Mouse (Mus musculus): ENCODE measurements around the gene Dmbx1. TPM values are rescaled to one million over a fixed set of nuclear protein-coding genes. Genes with fewer than 3 reads are reported as not detected.

The Dmbx1 gene
- not detected in 2 replicates for polyA plus RNA-seq (2011; ENCODE audit: insufficient read depth, insufficient read length, low replicate concordance, missing spikeins)

DNA sequence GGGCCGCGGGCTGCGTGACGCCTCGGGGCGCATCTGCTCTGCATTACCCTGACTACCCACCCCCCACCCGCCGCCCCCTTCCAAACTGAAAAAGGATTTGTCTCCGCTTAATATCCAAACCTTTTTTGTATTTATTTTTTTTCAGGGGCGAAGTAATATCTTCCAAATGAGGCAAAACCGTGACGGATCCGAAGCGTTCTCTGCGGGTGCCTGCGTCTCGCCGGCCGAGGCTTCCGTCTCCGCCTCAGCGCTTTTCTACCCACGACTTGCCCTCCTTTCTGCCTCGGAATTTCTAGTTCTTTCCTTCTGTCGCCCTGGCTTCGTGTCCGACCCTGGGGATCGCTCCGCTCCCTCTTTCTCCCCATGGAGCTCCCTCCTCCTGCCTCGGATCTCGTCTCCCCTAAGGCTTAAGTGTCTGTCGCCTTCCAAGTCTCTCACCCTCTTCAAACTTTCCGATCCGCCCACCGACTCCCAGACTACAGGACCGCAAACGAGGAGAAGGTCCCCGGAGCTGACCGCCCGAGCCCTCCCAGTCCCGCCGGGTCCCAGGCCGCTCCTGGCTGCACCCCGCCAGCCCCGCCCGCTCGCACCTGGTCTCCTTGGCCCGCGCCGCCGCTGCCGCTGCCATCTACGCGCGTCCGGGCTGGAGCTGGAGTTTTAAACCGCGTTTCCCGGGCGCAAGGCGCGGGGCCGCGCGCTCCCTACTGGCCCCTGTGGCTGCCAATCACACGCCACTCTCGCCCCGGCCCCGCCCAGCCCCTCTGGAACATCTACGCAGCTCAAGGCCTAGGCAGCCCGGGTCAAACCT, at the start of gene Dmbx1:
Gene Dmbx1 (minus strand): TSS at position 632 of the 808 bp plus-strand sequence.
- H3K4me3 ChIP-seq (replicated peaks; ENCODE audit: control insufficient read depth, low read depth, low read length), result no peak within 1 kb of the TSS
- no peak for TF ChIP-seq POLR2A (IDR thresholded peaks at IDR 0.05; ENCODE audit: borderline replicate concordance, control insufficient read depth, low read depth, low read length)
- TF ChIP-seq CTCF (IDR thresholded peaks at IDR 0.05; ENCODE audit: control insufficient read depth, insufficient read depth, low read length), result no peak
- whole genome bisulfite sequencing, result 1% methylated on average over 71 of the region's 71 CpGs

DNA sequence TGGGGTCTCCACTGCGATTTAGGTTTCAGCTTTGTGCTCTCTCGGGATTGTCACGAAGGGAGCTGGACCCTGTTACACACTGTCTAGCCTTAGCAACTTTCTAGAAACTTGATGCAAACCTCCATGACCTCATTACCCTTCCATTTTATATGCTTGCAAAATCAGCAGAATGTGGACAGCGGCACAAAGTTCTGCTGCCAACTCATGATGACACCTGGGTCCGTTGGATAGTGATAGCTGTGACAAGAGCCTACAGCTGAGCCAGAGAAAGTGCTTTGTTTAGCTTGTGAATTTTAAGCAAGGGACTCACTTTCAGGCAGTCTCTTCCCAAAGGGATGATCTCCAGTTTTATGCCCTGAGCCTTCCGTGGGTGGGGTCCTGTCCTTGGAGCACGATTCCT, 49.7 kb upstream of the Dmbx1 start:
- TF ChIP-seq CTCF (IDR thresholded peaks at IDR 0.05; ENCODE audit: control insufficient read depth, insufficient read depth, low read length), result no peak
- no peak for TF ChIP-seq POLR2A (IDR thresholded peaks at IDR 0.05; ENCODE audit: borderline replicate concordance, control insufficient read depth, low read depth, low read length)
- 73% methylated on average over 7 of the region's 7 CpGs for WGBS
- H3K4me3 ChIP-seq (replicated peaks; ENCODE audit: control insufficient read depth, low read depth, low read length), result no peak overlapping the region

More for the DNA sequence above, at the start of gene Dmbx1:
- Histone ChIP-seq H3K27ac (ENCODE audit: control insufficient read depth, insufficient read depth, low read depth, low read length, poor library complexity) (no peak within 1 kb of the TSS), H3K4me1 (ENCODE audit: control insufficient read depth, insufficient read depth, low read length) (no peaks in the 10 kb centered on the region)

DNA sequence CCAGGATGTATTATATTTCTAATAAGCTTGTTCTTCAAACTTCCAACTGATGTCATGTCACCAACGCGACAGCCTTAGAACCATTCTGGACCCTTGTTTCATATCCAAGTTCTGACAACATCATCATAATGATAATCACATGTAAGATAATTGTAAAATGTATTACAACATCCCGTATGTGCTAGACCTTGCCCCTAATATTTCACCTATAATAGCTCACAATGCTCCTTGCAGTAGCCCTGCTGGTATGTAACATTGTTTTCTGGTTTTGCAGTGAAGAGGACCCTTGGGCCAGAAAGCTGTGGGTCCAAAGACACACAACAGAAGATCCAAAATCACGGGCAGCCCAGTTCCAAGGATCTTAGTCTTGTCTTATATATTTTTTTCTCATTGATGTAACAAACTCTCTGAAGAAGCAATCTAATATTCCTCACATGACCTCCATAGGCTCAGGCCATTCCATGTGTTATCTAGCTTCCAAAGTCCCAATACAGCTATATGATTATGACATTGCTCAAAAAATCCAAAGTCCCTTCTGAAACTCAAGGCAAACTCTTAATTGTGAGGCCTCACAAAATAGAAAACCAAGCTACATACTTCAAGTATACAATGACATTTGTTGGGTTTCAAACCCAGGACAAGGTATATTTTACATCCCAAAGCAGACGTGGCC, 48.3 kb upstream of the Dmbx1 start:
- WGBS, result 77% methylated on average over 5 of the region's 5 CpGs
- Histone ChIP-seq H3K4me1 (ENCODE audit: control insufficient read depth, insufficient read depth, low read length) (peaks cover 1% of the 10 kb centered on the region; the same call in 1 of the 2 replicates), H3K27ac (ENCODE audit: control insufficient read depth, insufficient read depth, low read depth, low read length, poor library complexity) (no peak overlapping the region), H3K4me3 (replicated peaks; ENCODE audit: control insufficient read depth, low read depth, low read length) (no peak overlapping the region)
- TF ChIP-seq CTCF (IDR thresholded peaks at IDR 0.05; ENCODE audit: control insufficient read depth, insufficient read depth, low read length) (no peak), POLR2A (IDR thresholded peaks at IDR 0.05; ENCODE audit: borderline replicate concordance, control insufficient read depth, low read depth, low read length) (no peak)

More for the DNA sequence above, 49.7 kb upstream of the Dmbx1 start:
- Histone ChIP-seq H3K4me1 (ENCODE audit: control insufficient read depth, insufficient read depth, low read length) (peaks cover 1% of the 10 kb centered on the region; the same call in 1 of the 2 replicates), H3K27ac (ENCODE audit: control insufficient read depth, insufficient read depth, low read depth, low read length, poor library complexity) (no peak overlapping the region)

DNA sequence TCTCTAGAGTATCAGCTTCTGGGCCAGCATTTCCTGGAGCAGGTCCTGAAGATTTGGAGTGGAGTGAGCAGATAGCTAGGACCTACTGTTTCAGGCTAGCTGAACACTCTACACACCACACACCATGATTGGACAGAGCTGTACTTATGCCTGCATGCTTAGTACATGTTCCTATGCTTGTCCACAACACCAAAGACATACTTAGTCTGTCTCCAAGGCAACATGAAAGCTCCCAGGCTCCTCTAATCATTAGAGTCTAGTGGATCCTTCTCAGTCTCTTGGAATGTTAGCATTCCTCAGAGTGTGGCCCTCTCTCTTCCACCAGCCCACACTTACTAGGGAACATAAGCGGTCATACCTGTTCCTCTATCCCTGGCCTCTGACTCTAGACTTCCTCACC, 47.7 kb upstream of the Dmbx1 start:
- TF ChIP-seq CTCF (IDR thresholded peaks at IDR 0.05; ENCODE audit: control insufficient read depth, insufficient read depth, low read length), result no peak
- TF ChIP-seq POLR2A (IDR thresholded peaks at IDR 0.05; ENCODE audit: borderline replicate concordance, control insufficient read depth, low read depth, low read length), result no peak
- no peak overlapping the region for H3K27ac ChIP-seq (ENCODE audit: control insufficient read depth, insufficient read depth, low read depth, low read length, poor library complexity)
- WGBS, result 77% methylated on average over 1 of the region's 1 CpGs
- H3K4me1 ChIP-seq (ENCODE audit: control insufficient read depth, insufficient read depth, low read length), result peaks cover 1% of the 10 kb centered on the region; the same call in 1 of the 2 replicates
- no peak overlapping the region for H3K4me3 ChIP-seq (replicated peaks; ENCODE audit: control insufficient read depth, low read depth, low read length)

DNA sequence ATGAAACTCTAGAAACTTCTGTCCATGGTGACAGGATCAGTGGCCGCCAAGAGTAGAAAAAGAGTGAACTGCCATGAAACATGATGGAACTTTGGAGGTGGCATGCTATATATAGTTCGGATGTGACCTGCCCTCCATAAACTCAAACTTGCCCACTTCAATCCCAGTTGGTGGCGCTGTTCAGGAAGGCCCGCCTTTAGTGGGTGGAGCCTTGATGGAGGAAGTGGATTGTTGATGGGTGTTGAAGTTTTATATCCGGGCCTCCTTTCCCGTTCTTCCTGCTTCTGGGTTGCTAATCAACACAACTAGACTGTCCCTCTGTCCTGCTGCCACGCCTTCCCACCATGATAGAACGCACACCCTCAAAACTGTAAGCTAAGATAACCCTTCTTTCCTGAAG, 45.2 kb upstream of the Dmbx1 start:
- WGBS, result 42% methylated on average over 8 of the region's 8 CpGs

DNA sequence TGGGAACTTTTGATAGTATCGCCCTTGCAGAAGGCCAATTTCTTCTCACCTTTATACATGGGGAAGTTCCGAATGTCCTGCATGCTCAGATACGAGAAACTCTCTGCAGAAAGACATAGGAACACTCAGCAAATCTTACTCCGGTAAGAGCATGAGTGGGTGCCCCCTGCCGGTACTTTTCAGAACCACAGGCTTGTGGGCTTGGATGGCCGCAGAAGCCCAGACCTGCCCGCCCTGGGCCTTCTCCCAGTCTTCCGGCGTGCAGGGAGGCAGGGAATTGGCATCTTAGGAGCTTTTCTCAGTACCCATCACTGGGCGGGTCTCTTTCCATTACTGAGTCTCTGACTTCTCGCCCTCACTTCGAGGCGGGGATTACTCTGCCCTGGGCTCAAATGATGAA, 44.4 kb upstream of the Dmbx1 start:
- peak; percentile 53 for TF ChIP-seq CTCF (IDR thresholded peaks at IDR 0.05; ENCODE audit: control insufficient read depth, insufficient read depth, low read length)
- no peak for TF ChIP-seq POLR2A (IDR thresholded peaks at IDR 0.05; ENCODE audit: borderline replicate concordance, control insufficient read depth, low read depth, low read length)
- Histone ChIP-seq H3K4me3 (replicated peaks; ENCODE audit: control insufficient read depth, low read depth, low read length) (no peak overlapping the region), H3K27ac (ENCODE audit: control insufficient read depth, insufficient read depth, low read depth, low read length, poor library complexity) (no peak overlapping the region), H3K4me1 (ENCODE audit: control insufficient read depth, insufficient read depth, low read length) (peaks cover 1% of the 10 kb centered on the region; the same call in 1 of the 2 replicates)
- 10% methylated on average over 13 of the region's 13 CpGs for WGBS

More for the DNA sequence above, 45.2 kb upstream of the Dmbx1 start:
- Histone ChIP-seq H3K27ac (ENCODE audit: control insufficient read depth, insufficient read depth, low read depth, low read length, poor library complexity) (no peak overlapping the region), H3K4me1 (ENCODE audit: control insufficient read depth, insufficient read depth, low read length) (peaks cover 1% of the 10 kb centered on the region; the same call in 1 of the 2 replicates), H3K4me3 (replicated peaks; ENCODE audit: control insufficient read depth, low read depth, low read length) (no peak overlapping the region)
- TF ChIP-seq CTCF (IDR thresholded peaks at IDR 0.05; ENCODE audit: control insufficient read depth, insufficient read depth, low read length), result peak; percentile 9; the same call in 1 of the 2 replicates
- TF ChIP-seq POLR2A (IDR thresholded peaks at IDR 0.05; ENCODE audit: borderline replicate concordance, control insufficient read depth, low read depth, low read length), result no peak

DNA sequence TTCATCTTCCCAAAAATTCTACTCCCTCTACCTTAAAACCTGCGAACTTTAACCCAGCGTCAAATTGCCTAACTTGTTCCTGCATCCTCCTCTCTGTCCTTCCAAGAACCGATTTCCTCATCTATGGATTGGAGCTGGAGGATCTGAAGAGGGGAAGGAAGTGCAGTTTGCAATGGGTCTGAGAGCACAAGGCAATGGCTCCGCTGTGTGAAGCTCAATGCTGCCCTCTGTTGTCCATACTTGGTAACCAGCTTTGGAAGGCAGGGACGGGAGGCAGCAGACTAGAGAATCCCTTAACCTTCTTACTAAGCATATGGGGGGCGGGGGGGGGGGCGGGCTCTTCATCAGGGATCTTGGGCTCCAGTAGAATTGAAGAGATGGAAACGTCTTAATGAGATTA, 41.0 kb upstream of the Dmbx1 start:
- TF ChIP-seq CTCF (IDR thresholded peaks at IDR 0.05; ENCODE audit: control insufficient read depth, insufficient read depth, low read length), result peak; percentile 85
- TF ChIP-seq POLR2A (IDR thresholded peaks at IDR 0.05; ENCODE audit: borderline replicate concordance, control insufficient read depth, low read depth, low read length), result no peak
- Histone ChIP-seq H3K4me3 (replicated peaks; ENCODE audit: control insufficient read depth, low read depth, low read length) (no peak overlapping the region), H3K4me1 (ENCODE audit: control insufficient read depth, insufficient read depth, low read length) (peaks cover 1% of the 10 kb centered on the region; the same call in 1 of the 2 replicates), H3K27ac (ENCODE audit: control insufficient read depth, insufficient read depth, low read depth, low read length, poor library complexity) (no peak overlapping the region)
- WGBS, result 0% methylated on average over 8 of the region's 8 CpGs

DNA sequence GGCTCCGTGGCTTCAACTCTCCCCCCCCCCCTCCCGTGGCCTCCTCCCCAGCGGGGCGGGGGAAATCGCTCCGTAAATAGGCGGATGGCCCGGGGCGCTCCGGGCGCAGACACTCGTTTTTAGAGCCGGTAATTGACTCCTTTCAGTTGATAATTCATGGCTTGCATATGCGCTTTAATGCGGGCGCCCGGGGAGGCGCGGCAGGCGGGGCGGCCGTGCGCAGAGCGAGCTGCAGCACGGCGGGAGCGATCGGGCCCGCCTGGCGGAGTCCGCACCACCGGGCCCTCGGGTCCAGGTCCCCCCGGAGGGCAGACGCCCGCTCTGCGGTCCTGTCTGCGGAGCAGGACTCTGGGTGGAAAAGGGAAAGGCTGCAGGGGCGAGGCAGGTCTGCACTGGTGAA, 39.7 kb upstream of the Dmbx1 start:
- no peak overlapping the region for H3K4me3 ChIP-seq (replicated peaks; ENCODE audit: control insufficient read depth, low read depth, low read length)
- WGBS, result 3% methylated on average over 39 of the region's 39 CpGs
- TF ChIP-seq POLR2A (IDR thresholded peaks at IDR 0.05; ENCODE audit: borderline replicate concordance, control insufficient read depth, low read depth, low read length) (no peak), CTCF (IDR thresholded peaks at IDR 0.05; ENCODE audit: control insufficient read depth, insufficient read depth, low read length) (no peak)
- no peak overlapping the region for H3K27ac ChIP-seq (ENCODE audit: control insufficient read depth, insufficient read depth, low read depth, low read length, poor library complexity)
- no peaks in the 10 kb centered on the region for H3K4me1 ChIP-seq (ENCODE audit: control insufficient read depth, insufficient read depth, low read length)

Measured in bone marrow, adult 2 months (tissue).